Mouse (Mus musculus) liver (tissue): ENCODE data around the gene Iqgap2.

Experiments
- DNase-seq: peaks from one replicate; pipeline ENCODE4 v3.0.0-alpha.2; 2020; ENCODE audit warnings: mixed read lengths

The Iqgap2 gene

DNA sequence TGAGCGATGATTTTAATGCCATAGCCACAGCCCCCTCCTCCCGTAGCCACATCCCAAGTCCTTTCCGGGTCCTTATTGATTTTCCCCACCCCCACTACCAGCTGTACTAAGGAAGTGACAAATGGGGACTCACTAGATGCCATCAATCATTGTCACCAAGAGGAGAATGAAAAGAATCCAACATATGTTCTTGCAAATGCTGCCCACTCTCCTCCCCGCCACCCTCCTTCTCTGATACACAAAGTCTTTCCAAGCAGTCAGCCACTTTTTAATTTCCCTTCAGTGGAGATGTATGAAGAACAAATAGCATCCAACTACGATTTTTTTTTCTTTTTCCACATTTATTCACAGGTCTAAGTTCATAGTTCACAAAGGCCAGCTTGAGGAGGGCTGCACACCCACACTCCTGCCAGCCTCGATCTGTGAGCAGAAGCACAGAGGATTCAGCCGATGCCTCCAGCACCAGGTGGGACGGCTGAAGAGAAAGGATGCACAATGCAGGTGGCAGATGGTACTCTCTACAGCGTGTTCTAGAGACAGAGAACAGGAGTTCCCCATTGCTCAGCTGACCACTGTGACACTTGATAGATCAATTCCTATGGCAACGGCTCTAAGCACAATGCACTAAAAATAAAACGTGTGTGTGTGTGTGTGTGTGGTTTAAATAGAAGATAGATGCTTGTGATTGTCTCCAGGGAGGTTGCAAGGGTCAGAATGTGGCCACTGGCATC, 116.6 kb downstream of the Iqgap2 start:
- DNase-seq: no peak

- DNase-seq: peak; percentile 46
Observed at GRCm38 (mm10) chr13:95765017-95765416, 126.7 kb downstream of the Iqgap2 start.

DNA sequence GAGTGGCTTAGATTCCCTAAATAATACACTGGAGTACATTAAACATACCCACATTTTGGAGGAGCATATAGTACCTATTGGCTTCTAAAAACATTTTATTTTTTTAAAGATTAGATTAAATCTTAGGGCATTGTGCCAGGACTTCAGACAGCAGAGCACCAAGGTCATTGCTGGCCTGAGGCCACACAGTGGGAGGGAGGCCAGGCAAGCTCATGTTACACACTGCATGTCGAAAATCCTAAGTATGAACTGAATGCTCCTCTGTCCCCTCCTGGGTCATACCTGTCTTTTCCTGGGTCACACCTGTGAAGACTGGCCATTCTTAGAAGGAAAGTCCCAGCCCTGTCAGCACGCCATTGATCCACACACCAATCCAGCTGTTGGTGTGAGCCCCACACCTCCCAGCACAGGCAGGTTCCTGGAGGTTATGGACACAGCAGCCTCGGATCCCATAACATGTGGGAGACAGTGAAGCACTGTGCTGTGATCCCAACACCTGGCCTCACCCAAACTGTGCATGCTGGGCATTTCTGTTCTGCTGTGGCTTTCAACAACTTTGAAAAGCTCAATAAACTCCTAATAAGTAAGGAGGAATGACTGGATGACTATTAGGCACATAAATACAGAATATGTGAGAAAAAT, 127.7 kb downstream of the Iqgap2 start:
- no peak for DNase-seq

GRCm38 (mm10) chr13:95759810-95760209, 131.9 kb downstream of the Iqgap2 start:
- no peak for DNase-seq

DNA sequence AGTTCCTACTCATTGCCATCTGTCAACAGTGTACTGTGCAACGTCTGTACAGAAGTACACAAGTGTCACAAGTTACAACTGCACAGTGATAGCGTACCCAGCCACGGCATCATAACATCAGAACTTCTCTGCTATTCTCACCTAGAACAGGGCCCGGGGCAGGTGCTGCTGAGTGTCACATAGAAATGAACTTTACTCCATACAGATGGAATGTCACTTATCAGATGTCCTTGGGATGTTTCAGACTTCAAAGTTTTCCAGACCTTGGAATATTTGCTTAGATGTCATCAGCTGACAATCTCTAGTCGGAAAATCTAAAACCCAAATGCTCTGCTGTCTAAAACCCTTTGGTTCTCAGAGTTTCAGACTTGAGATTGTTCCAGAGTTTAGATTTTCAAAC, 137.4 kb downstream of the Iqgap2 start:
- DNase-seq: no peak

GRCm38 (mm10) chr13:95752386-95752785, 139.3 kb downstream of the Iqgap2 start:
- no peak for DNase-seq

GRCm38 (mm10) chr13:95747541-95747940, 144.2 kb downstream of the Iqgap2 start:
- DNase-seq: no peak

- no peak for DNase-seq
Observed at GRCm38 (mm10) chr13:95747101-95747500, 144.6 kb downstream of the Iqgap2 start.

DNA sequence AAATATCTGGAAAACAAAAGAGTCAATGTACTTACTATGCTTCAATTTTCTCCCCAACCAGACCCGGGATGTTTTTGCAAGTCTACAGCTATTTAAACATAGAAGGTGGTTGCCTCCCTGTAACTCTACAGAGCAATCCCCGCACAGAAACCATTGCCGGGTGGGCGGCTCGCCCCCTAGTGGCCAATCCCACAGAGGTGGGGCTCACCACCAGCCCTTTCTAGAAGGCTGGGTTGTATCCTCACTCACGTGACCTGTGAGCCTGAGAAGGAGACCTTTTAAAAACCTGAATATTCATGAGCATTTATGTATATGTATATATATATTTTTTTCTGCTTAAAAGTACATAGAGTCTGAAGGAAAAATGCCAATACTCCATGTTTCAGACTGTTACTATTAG, 145.2 kb downstream of the Iqgap2 start:
- DNase-seq: peak; percentile 72

DNA sequence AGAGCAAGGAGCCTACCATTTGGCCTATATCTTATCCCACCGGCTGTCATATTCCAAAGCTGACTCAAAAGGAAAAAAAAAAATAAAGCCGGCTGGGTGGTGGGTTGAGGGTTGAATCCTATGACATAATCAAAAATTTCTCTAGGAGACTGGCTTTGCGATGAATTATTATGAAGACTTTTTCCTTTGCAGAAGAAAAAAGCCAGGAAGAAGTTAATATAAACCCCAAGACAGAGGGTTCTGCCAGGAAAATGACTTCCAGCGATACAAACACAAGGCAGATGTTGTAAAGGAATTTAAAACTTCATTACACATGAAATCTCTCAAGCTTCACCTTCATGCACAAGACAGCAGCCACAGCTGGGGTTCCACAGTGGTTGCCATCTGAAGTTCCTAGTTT, 146.3 kb downstream of the Iqgap2 start:
- no peak for DNase-seq

DNA sequence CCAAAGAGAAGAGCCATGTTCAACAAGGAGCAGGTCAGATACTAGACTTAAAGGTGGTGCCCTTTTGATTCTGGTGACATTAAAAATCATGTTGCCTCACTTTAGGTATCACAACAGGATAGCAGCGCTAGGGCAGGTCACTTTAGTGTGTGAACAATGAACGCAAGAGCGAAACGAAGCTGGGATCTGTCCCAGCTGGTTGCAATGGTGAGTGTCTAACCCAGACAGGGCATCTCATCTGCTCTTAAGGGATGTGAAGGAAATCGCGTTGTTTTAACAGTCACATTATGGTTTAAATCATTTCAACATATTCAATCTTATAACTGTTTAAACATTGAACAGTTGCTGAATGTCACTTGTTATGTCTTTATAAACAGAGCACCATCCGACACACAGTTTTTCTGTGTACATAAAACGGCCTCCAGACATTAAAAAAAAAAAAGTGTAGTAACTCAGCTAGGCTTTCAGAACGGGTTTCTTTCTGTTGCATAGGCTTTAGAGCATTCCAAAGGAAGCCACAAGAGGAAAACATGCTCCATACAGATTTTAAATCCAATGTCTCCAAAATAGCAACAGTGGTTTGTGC, 148.7 kb downstream of the Iqgap2 start:
- no peak for DNase-seq

GRCm38 (mm10) chr13:95741813-95742689, 149.7 kb downstream of the Iqgap2 start:
- no peak for DNase-seq

DNA sequence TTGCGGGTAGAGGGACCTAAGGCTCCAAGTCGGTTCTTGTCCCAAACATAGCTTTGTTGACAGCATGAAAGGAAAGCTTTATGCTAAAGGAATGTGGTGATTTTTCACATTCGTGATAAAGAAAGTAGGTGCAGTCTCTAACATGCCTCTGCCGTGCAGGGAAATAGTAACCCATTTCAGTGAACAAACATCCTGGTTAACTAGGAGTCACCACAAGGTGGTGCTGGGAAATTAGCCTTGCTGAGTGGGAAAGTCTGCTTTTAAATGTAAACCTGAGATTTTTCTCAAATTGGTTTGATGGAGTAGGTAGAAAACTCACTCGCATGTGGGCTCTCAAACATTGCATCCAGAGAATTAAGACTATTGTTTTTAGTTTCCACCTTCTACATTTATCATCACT, 152.1 kb downstream of the Iqgap2 start:
- no peak for DNase-seq

DNA sequence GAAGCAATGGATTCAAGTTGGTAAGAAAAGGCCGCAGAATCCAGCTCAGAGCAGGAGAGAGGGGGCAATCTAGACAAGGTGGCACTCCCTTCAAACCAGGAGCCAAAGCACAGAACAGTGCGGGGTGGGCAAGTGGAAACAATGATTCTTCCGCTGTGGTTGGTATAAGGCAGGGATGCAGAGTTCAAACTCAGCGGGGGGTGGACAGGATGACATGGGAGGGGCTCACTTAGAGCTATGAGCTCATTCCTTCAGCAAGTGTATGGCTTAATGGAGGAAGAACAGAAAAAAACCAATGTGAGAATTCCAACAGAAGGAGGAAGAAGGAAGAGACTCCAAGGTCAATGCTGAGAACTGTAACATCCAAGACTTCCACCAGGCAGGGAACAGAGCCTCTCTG, 161.2 kb downstream of the Iqgap2 start:
- DNase-seq: no peak

GRCm38 (mm10) chr13:95719320-95720232, 172.1 kb downstream of the Iqgap2 start:
- DNase-seq: peak; percentile 80

DNA sequence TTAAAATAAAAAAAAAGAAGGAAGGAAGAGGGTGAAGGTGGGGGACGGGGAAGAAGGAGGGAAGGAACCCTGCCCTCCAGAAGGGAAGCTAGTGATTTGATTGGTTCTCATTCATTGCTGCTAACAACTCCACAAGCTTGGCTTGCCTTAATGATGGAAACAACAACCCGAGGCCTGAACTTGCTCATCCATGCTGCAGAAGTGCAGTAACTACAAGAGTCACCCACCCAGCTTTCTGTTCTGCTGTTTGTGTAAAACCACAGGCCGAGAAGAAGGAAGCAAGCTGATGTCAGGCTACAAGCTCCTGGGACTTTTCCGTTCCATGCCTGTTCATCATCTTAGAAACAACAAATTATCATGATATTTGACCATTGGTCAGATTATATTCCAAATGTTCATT, 176.4 kb downstream of the Iqgap2 start:
- DNase-seq: no peak

DNA sequence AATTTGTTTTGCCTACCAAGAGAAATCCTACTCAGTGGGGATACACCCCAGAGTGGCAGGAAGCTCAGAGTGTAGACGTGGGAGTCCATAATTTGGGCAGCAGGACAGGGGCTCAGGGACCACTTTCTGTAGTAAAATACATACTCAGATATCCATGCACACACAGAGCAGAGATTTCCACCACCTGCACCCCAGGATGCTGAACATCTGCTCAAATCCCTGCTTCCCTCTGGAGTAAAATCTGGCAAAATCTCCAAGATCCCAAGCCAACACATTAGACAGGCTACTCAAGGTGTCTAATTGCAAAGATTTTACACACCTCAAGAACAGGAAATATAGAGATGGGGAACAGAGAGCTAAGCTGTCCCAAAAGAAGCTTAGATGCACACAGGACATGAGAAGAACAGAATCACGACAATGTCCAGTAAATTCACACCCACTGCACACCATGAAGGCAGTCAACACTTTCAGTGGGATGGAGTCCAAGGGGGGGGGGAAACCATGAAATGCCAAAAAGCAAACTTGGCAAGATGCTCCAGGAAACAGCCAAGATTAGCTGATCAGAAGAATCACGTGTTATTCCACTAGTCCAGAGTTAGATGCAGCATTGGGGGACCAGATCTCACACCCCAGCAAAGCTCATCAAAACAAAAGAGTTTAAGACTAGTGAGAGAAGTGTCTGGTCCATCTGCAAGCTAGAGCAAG, 177.3 kb downstream of the Iqgap2 start:
- DNase-seq: no peak

GRCm38 (mm10) chr13:95712570-95713268, 179.0 kb downstream of the Iqgap2 start:
- no peak for DNase-seq

DNA sequence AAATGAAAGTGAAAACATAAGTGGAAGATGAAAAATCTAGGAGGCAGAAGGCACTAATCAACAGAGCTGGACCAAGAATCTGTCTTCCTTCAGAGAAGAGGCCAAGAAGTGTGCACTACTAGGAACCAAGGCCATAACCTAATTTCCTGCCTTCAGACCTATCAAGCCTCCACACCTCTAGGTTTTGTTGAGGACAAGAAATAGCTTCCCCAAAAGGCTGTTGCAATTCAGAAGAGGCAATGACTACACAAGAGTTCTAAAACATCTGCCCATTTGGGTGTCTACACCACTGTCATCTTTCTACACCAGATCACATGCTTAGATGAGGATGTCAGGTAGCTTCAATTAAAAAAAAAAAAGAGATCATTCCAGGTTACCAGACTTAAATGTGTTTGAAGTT, 179.7 kb downstream of the Iqgap2 start:
- no peak for DNase-seq

- no peak for DNase-seq
Observed at GRCm38 (mm10) chr13:95705589-95705988, 186.1 kb downstream of the Iqgap2 start.

- DNase-seq: no peak
Observed at GRCm38 (mm10) chr13:95703376-95703775, 188.3 kb downstream of the Iqgap2 start.
